Mouse (Mus musculus) lung, embryonic 16.5 days (tissue): ENCODE measurements around the gene D1Ertd622e. TPM values are rescaled to one million over a fixed set of nuclear protein-coding genes. Genes with fewer than 3 reads are reported as not detected.
A peak's percentile ranks its signal among the peaks of the same experiment; 100 is the strongest.

Source experiments
- ATAC-seq: fragments of 200-750 bp; cut with Nextera tagmentation; 2 replicates; pipeline ENCODE4 v1.8.0; 2017; ENCODE audit warnings: low read depth, mild to moderate bottlenecking, moderate library complexity
- H3K27ac ChIP-seq: fragments of 300-500 bp; sonication (generic); 2 replicates; pipeline ENCODE4 v1.5.1; 2014; ENCODE audit warnings: mild to moderate bottlenecking, control low read depth, low read length
- H3K27me3 ChIP-seq: fragments of 300-500 bp; sonication (generic); 2 replicates; pipeline ENCODE4 v1.6.1; 2014; ENCODE audit warnings: low read depth, low read length, mixed read lengths; ENCODE audit not compliant: control insufficient read depth, insufficient read depth
- H3K36me3 ChIP-seq: fragments of 300-500 bp; sonication (generic); 2 replicates; pipeline ENCODE4 v1.6.1; 2014; ENCODE audit warnings: low read length; ENCODE audit not compliant: control insufficient read depth, insufficient read depth
- H3K4me1 ChIP-seq: fragments of 300-500 bp; sonication (generic); replicated peaks from 2 replicates; pipeline ENCODE4 v1.6.1; 2014; ENCODE audit warnings: low read length, mixed read lengths; ENCODE audit not compliant: control insufficient read depth, insufficient read depth
- H3K4me2 ChIP-seq: fragments of 300-500 bp; sonication (generic); 2 replicates; pipeline ENCODE4 v1.6.1; 2014; ENCODE audit warnings: low read depth, low read length, control low read depth
- H3K4me3 ChIP-seq: fragments of 300-500 bp; sonication (generic); 2 replicates; pipeline ENCODE4 v1.5.1; 2014; ENCODE audit warnings: mild to moderate bottlenecking, low read length, control low read depth
- H3K9ac ChIP-seq: fragments of 300-500 bp; sonication (generic); 2 replicates; pipeline ENCODE4 v1.6.1; 2014; ENCODE audit warnings: low read length, control low read depth
- H3K9me3 ChIP-seq: fragments of 300-500 bp; sonication (generic); 2 replicates; pipeline ENCODE4 v1.6.1; 2016; ENCODE audit warnings: low read length; ENCODE audit not compliant: control insufficient read depth
- WGBS: fragments of 180-500 bp; shearing (Covaris S2); extraction: QIAGEN DNeasy Blood & Tissue Kit; methylation state at CpG from one replicate; pipeline ENCODE4 v1.1.7; 2014; 5-methylcytosine and 5-hydroxymethylcytosine counted together
- polyA plus RNA-seq: library from polyadenylated mRNA; unstranded; fragments of >200 nt; fragmentation: Nextera tagmentation; extraction: Ambion mirVana; gene quantifications from 2 replicates; pipeline ENCODE4 v1.2.1, GENCODE M21; 2015

Gene D1Ertd622e
- polyA plus RNA-seq, 1 experiment from 2014 or later: 19.5 TPM

GRCm38 (mm10) chr1:97676115-97676514, 14.2 kb upstream of the D1Ertd622e start:
- Histone ChIP-seq H3K36me3 (no peaks in the 10 kb centered on the region), H3K4me3 (no peak overlapping the region), H3K4me1 (no peaks in the 10 kb centered on the region), H3K27ac (no peak overlapping the region), H3K9me3 (no peaks in the 10 kb centered on the region), H3K4me2 (no peak overlapping the region), H3K27me3 (no peaks in the 10 kb centered on the region), H3K9ac (no peak overlapping the region)
- WGBS: 54% methylated on average over 2 of the region's 2 CpGs
- no peak for ATAC-seq

DNA sequence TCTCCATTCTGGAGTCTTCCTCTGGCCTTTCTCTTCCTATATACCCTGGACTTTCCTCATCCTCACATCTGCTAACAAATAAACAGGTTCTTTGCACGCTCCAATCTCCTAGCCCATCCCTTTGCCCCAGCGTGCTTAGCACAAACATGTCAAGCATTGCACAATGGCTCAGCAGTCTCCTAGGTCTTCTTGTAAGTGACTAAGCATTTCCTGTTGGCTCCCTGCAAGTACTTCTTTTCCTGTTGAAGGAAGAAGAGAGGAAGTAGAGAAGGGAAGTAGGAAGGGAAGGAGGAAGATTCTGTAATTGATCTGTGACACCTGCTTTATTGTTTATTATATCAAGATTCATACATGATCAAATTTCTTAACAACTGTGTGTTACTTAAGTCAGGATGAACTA, 11.0 kb upstream of the D1Ertd622e start:
- no peaks in the 10 kb centered on the region for H3K27me3 ChIP-seq
- no peaks in the 10 kb centered on the region for H3K9me3 ChIP-seq
- ATAC-seq: no peak
- H3K4me3 ChIP-seq: no peak overlapping the region
- H3K4me1 ChIP-seq: no peaks in the 10 kb centered on the region
- no peak overlapping the region for H3K27ac ChIP-seq
- WGBS: 22% methylated on average over 2 of the region's 2 CpGs
- H3K9ac ChIP-seq: no peak overlapping the region
- no peak overlapping the region for H3K4me2 ChIP-seq
- H3K36me3 ChIP-seq: no peaks in the 10 kb centered on the region

GRCm38 (mm10) chr1:97667288-97667687, 5.4 kb upstream of the D1Ertd622e start:
- H3K4me3 ChIP-seq: no peak overlapping the region
- no peaks in the 10 kb centered on the region for H3K27me3 ChIP-seq
- 93% methylated on average over 1 of the region's 1 CpGs for WGBS
- ATAC-seq: no peak
- no peaks in the 10 kb centered on the region for H3K9me3 ChIP-seq
- H3K4me1 ChIP-seq: peaks cover 4% of the 10 kb centered on the region; the same call in 1 of the 2 replicates
- H3K9ac ChIP-seq: no peak overlapping the region
- H3K27ac ChIP-seq: no peak overlapping the region
- no peaks in the 10 kb centered on the region for H3K36me3 ChIP-seq
- no peak overlapping the region for H3K4me2 ChIP-seq

GRCm38 (mm10) chr1:97662324-97662723, 450 bp upstream of the D1Ertd622e start:
- WGBS: 15% methylated on average over 7 of the region's 7 CpGs
- Histone ChIP-seq H3K36me3 (no peaks in the 10 kb centered on the region), H3K9ac (peak overlapping the region; percentile 82), H3K4me1 (peaks cover 11% of the 10 kb centered on the region), H3K4me2 (peak overlapping the region; percentile 79), H3K27me3 (no peaks in the 10 kb centered on the region), H3K4me3 (peak overlapping the region; percentile 82), H3K27ac (peak overlapping the region; percentile 70; the same call in 1 of the 2 replicates), H3K9me3 (no peaks in the 10 kb centered on the region)
- no peak for ATAC-seq

DNA sequence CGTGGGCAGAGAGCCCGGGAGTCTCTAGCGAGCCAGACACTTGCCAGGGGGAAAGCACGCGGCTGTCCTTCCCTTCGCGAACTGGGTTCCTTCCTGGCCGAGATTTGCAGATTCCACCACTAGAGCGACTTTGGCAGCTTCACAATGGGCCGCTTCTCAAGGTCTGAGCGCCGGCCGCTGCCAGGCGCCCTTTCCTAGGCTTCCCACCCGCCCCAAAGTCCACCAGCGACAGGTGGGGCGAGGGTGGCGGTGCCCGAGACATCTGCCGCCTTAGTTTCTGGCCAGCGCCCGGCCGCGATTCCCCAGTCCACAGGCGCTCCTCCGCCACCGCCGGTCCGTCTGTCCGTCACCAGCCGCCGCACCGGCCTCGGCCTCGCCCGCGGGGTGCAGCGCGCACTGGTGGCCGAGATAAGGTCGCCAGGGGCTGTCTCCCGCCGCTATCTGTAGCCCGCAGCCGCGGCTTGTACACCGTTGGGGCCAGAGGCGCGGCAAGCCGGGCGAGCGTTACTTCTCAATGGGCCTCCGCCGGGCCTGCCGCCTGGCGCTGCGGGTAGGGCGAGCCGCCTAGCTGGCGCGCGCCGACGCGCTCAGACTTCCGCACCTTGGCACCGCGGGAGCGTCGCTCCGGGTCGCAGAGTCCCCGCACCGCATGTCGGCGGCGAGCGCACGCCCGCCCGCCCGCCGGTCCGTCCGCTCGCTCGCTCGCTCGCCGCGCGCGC, 1.0 kb downstream of the D1Ertd622e start:
- no peaks in the 10 kb centered on the region for H3K36me3 ChIP-seq
- no peaks in the 10 kb centered on the region for H3K27me3 ChIP-seq
- peak overlapping the region; percentile 86 for H3K27ac ChIP-seq
- peak overlapping the region; percentile 79 for H3K4me2 ChIP-seq
- peaks cover 14% of the 10 kb centered on the region for H3K4me1 ChIP-seq
- peak; percentile 53 for ATAC-seq
- no peaks in the 10 kb centered on the region for H3K9me3 ChIP-seq
- WGBS: under 1% methylated on average over 77 of the region's 93 CpGs
- peak overlapping the region; percentile 82 for H3K9ac ChIP-seq
- H3K4me3 ChIP-seq: peak overlapping the region; percentile 82

DNA sequence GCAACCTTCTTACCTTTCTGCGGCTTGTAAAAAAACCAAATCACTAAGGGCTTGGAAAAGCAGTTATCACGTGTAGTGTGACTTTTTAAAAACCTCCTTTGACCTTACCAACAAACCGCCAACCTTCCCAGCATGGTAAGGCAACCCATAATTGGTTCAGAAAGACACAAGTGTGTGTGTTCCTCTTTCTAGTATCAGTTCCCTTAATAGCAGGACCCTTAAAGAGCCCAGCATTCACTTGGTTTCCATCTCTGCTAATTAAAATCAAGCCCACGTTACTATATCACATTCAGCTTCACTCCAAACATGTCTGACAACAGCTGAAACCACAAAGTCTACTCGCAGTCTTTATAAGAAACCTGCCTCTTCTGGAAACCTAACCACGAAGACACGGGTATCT, 2.5 kb downstream of the D1Ertd622e start:
- Histone ChIP-seq H3K9ac (0 out of 2 replicates have a peak overlapping the region, but pooled peaks have one; percentile 7), H3K27me3 (no peaks in the 10 kb centered on the region), H3K4me1 (peaks cover 14% of the 10 kb centered on the region), H3K4me3 (peak overlapping the region; percentile 0; the same call in 1 of the 2 replicates), H3K9me3 (no peaks in the 10 kb centered on the region), H3K27ac (no peak overlapping the region), H3K36me3 (no peaks in the 10 kb centered on the region), H3K4me2 (peak overlapping the region; percentile 1)
- 73% methylated on average over 7 of the region's 7 CpGs for WGBS
- ATAC-seq: no peak

DNA sequence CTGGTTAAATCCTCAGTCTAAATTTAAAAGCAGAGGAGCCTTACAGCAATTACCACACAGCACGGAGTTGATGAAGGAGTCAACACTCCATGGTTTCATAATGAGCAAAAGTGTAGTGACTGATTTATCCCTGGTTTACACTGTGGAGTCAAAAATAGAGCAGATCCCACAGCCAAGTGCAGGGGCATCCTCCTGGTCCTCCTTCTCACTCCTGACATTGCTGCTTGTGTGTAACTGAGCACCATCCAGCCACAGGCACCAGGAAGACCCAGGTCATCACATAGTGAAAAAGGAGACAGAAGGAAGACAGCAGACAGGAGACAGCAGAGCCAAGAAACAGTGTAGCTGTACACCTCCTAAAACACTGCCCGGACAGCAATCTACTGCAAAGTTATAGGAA, 4.1 kb downstream of the D1Ertd622e start:
- Histone ChIP-seq H3K4me1 (peaks cover 14% of the 10 kb centered on the region), H3K27me3 (no peaks in the 10 kb centered on the region), H3K36me3 (no peaks in the 10 kb centered on the region), H3K4me2 (no peak overlapping the region), H3K4me3 (no peak overlapping the region), H3K9me3 (no peaks in the 10 kb centered on the region), H3K27ac (no peak overlapping the region), H3K9ac (no peak overlapping the region)
- 80% methylated on average over 2 of the region's 2 CpGs for WGBS
- ATAC-seq: no peak

- no peak for ATAC-seq
- H3K4me3 ChIP-seq: no peak overlapping the region
- no peak overlapping the region for H3K27ac ChIP-seq
- H3K36me3 ChIP-seq: no peaks in the 10 kb centered on the region
- H3K4me1 ChIP-seq: peaks cover 10% of the 10 kb centered on the region
- 35% methylated on average over 2 of the region's 2 CpGs for WGBS
- H3K9ac ChIP-seq: no peak overlapping the region
- no peak overlapping the region for H3K4me2 ChIP-seq
- no peaks in the 10 kb centered on the region for H3K9me3 ChIP-seq
- no peaks in the 10 kb centered on the region for H3K27me3 ChIP-seq
These were observed 4.7 kb downstream of the D1Ertd622e start for GRCm38 (mm10) chr1:97657201-97657600.

GRCm38 (mm10) chr1:97654397-97654975, 7.4 kb downstream of the D1Ertd622e start:
- Histone ChIP-seq H3K27ac (no peak overlapping the region), H3K4me1 (peaks cover 8% of the 10 kb centered on the region; the same call in 1 of the 2 replicates), H3K36me3 (no peaks in the 10 kb centered on the region), H3K4me2 (no peak overlapping the region), H3K4me3 (no peak overlapping the region), H3K27me3 (no peaks in the 10 kb centered on the region), H3K9ac (no peak overlapping the region), H3K9me3 (no peaks in the 10 kb centered on the region)
- no peak for ATAC-seq
- WGBS: 90% methylated on average over 6 of the region's 6 CpGs
